Mouse (Mus musculus): ENCODE measurements around the gene Tepp.

Tepp gene

DNA sequence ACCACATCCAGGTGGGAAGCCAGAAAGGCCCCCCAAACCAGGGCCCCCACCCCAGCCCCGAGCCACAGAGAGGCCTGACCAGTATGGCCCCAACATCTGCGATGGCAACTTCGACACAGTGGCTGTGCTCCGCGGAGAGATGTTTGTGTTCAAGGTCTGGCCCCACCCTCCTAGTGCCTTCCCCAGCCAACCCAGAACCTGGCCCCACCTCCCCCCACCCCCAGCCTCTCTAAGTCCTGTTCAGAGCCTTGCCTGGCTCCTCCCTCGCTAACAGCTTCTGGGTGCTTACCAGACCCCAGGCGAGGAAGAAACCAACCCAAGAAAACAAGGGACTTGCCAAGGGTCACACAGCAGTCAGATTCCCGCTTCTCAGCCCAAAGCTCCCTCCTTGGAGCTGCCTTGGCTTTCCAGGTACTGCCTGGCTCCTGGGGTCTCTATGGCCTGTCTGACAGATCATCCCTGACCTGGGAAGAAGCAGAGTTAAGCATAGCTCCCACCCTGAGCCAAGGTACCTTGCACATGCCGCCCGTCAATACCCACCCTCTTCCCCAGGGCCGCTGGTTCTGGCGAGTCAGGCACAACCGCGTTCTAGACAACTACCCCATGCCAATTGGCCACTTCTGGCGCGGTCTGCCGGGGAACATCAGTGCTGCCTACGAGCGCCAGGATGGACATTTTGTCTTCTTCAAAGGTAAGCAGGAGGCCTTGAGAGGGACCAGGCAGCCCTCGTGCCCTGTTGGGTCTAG is 59.4 kb downstream of the Tepp start:
- DNase-seq, result peak; percentile 55 to 63

- no peak for DNase-seq
These were observed 63.1 kb downstream of the Tepp start for GRCm38 (mm10) chr8:95373389-95374002.

DNA sequence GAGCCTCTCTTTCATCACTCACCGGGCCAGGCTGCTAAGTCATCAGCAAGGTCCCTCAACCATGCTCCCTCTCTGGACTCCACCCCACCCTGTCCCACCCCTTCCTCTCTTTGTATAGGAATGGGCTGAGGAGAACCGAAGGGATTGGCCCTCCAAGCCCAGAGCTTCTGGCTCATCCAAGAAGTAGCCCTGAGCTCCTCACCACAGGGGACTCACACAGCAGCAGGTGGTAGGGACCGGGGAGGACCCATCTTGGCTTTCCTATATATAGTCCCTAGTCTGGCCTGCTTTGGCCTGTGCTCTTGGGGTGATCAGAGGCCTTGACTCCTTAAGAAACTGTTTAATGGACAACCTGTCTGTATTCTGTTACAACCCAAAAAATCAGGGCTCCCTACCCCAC is 64.1 kb downstream of the Tepp start:
- no peak for DNase-seq

- DNase-seq, result no peak
These were observed 65.1 kb downstream of the Tepp start for GRCm38 (mm10) chr8:95375374-95375930.

All from thymus, adult 18-20 months (tissue).